Mouse (Mus musculus) heart, embryonic 13.5 days (tissue): ENCODE measurements around the gene Gm8857. TPM values are rescaled to one million over a fixed set of nuclear protein-coding genes. Genes with fewer than 3 reads are reported as not detected.
"Not testable (repeated sequence)": the region's sequence is repeated elsewhere in the genome, so short reads cannot be mapped to it uniquely, and the experiment has no call there.

ENCODE experiments used
- ATAC-seq: fragments of 200-750 bp; cut with Nextera tagmentation; 2 replicates; pipeline ENCODE4 v1.8.0; 2017; ENCODE audit warnings: moderate TSS enrichment; ENCODE audit not compliant: insufficient number of reproducible peaks, low FRiP score, low TSS enrichment; ENCODE audit errors: extremely low read depth
- H3K27ac ChIP-seq: fragments of 300-500 bp; sonication (generic); replicated peaks from 2 replicates; pipeline ENCODE4 v1.5.1; 2015; ENCODE audit warnings: moderate library complexity, mild to moderate bottlenecking, inconsistent platforms
- H3K27me3 ChIP-seq: fragments of 300-500 bp; sonication (generic); replicated peaks from 2 replicates; pipeline ENCODE4 v1.6.1; 2015; ENCODE audit warnings: mild to moderate bottlenecking, inconsistent platforms
- H3K36me3 ChIP-seq: fragments of 300-500 bp; sonication (generic); 2 replicates; pipeline ENCODE4 v1.6.1; 2015; ENCODE audit warnings: mild to moderate bottlenecking, inconsistent platforms
- H3K4me1 ChIP-seq: fragments of 300-500 bp; sonication (generic); 2 replicates; pipeline ENCODE4 v1.6.1; 2015; ENCODE audit warnings: inconsistent platforms
- H3K4me2 ChIP-seq: fragments of 300-500 bp; sonication (generic); 2 replicates; pipeline ENCODE4 v1.6.1; 2015; ENCODE audit warnings: inconsistent platforms, mild to moderate bottlenecking, moderate library complexity
- H3K4me3 ChIP-seq: fragments of 300-500 bp; sonication (generic); 2 replicates; pipeline ENCODE4 v1.5.1; 2015; ENCODE audit warnings: moderate library complexity, mild to moderate bottlenecking, inconsistent platforms
- H3K9ac ChIP-seq: fragments of 300-500 bp; sonication (generic); 2 replicates; pipeline ENCODE4 v1.6.1; 2015; ENCODE audit warnings: inconsistent platforms, mild to moderate bottlenecking, moderate library complexity
- H3K9me3 ChIP-seq: fragments of 300-500 bp; sonication (generic); 2 replicates; pipeline ENCODE4 v1.6.1; 2016; ENCODE audit warnings: inconsistent platforms
- WGBS: fragments of 180-500 bp; shearing (Covaris S2); methylation state at CpG from one replicate; pipeline ENCODE4 v1.1.7; 2015; ENCODE audit warnings: mixed read lengths; 5-methylcytosine and 5-hydroxymethylcytosine counted together
- polyA plus RNA-seq: library from polyadenylated mRNA; unstranded; fragments of >200 nt; fragmentation: Nextera tagmentation; extraction: Ambion mirVana; gene quantifications from 2 replicates; pipeline ENCODE4 v1.2.1, GENCODE M21; 2015

The Gm8857 gene
- polyA plus RNA-seq = not detected in 2 replicates

- H3K4me3 ChIP-seq, H3K9ac ChIP-seq, H3K36me3 ChIP-seq, H3K27me3 ChIP-seq, H3K27ac ChIP-seq, H3K4me1 ChIP-seq, ATAC-seq, H3K4me2 ChIP-seq, H3K9me3 ChIP-seq: not testable (repeated sequence)
- 48% methylated on average over 2 of the region's 3 CpGs for WGBS
Measured at GRCm38 (mm10) chr5:10947505-10947904, at the start of gene Gm8857, which contains the start of gene Gm8871. Gm8857 (plus strand) TSS chr5:10947807. Gm8871 (plus strand) TSS chr5:10947805.

DNA sequence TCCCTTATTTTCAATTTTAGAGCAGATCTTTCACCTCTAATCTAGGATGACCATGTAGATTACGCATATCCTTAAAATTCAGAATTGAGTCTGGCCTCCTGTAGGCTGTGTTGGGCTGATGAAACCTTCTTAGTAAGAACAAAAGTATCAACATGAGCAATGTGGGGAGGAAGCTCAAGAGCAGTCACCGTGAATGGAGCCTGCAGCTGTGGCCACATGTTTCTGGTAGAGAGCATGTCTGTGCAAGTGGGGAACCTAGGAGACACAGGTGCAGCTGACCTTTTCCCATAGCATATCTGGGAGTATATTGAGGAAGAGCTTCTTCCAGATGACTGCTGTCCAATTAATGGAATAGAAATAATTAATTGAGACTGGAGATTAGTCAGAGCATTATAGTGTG lies 5.9 kb downstream of the Gm8857 start:
- WGBS = 86% methylated on average over 2 of the region's 2 CpGs
- not testable (repeated sequence) for H3K27ac ChIP-seq, ATAC-seq, H3K36me3 ChIP-seq, H3K4me3 ChIP-seq, H3K9me3 ChIP-seq, H3K9ac ChIP-seq, H3K4me2 ChIP-seq, H3K4me1 ChIP-seq, H3K27me3 ChIP-seq

DNA sequence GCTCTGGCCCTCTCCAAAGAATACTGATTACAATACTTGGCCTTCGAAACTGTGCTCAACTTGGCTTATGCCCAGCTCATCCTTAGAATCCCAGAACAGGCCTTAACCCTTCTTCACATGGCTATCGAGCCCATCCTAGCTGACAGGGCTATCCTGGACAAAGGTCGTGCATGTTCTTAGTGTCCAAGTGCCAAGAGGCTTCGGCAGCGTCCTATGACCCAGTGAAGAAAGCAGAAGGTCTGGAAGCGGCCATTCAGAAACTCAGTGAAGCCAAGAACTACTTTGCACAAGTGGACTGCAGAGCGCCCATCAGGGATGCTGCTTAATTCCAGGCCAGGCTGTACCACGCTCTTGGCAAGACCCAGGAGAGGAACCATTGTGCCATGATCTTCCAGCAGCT lies 10.4 kb downstream of the Gm8857 start:
- H3K27ac ChIP-seq, H3K4me1 ChIP-seq, H3K27me3 ChIP-seq, H3K36me3 ChIP-seq, H3K4me3 ChIP-seq, ATAC-seq, H3K9me3 ChIP-seq, H3K9ac ChIP-seq, H3K4me2 ChIP-seq: not testable (repeated sequence)
- WGBS = 69% methylated on average over 7 of the region's 8 CpGs

Other genes starting within 250 kb of the Gm8857 start
- not detected in 2 replicates for gene Gm8871, start within 50 bp of the Gm8857 start, polyA plus RNA-seq
- not detected in 2 replicates for gene Gm8879, start 179.8 kb downstream of the Gm8857 start, polyA plus RNA-seq
- gene Gm5861, start 235.3 kb downstream of the Gm8857 start, polyA plus RNA-seq = not detected in 2 replicates